Mouse (Mus musculus): ENCODE measurements at regions not wholly inside any gene's neighbourhood (a gene's known extent, or its start where the extent isn't known, plus 50 kb on each side); places are given as distances from the start of the nearest gene placed in this dataset.

DNA sequence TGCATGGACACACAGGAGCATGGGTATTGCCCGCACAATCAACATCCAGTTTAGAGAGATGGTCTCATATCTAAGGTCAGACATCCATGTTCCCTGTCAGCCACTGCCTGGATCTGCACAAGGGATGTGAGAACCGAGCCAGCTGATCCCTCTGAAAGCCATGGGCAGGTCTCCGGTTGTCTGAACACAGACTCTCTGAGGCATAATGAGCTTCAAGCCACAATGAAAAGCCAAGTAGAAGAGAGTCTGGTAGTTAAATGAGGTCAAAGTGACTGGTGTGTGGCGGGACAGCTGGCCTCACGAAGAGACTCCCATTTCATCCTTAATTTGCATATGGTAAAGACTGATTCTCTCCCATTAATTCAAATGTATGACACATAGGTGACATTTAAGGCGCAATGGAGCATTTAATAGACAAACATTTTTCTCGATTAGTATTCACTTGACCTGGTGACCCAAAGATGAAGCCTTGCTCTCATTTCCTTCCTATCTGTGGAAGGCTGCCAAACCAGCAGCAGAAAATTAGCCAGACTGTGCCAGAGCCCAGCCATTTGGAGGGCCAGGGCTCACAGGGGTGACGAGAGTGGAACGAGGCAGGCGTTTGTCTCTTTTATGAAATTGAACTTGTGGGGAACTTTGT, 132.2 kb downstream of the Rpl14 start:
- no peak for ATAC-seq
- Histone ChIP-seq H3K4me2 (ENCODE audit: low read depth) (no peak overlapping the region), H3K27me3 (ENCODE audit: insufficient read depth, low read length) (no peaks in the 10 kb centered on the region), H3K9ac (no peak overlapping the region), H3K36me3 (ENCODE audit: insufficient read depth) (no peaks in the 10 kb centered on the region), H3K9me3 (ENCODE audit: low read length) (no peaks in the 10 kb centered on the region), H3K4me1 (ENCODE audit: insufficient read depth) (0 out of 2 replicates have a peak, but pooled peaks cover 4% of the 10 kb centered on the region), H3K27ac (ENCODE audit: low read depth, low read length) (no peak overlapping the region), H3K4me3 (ENCODE audit: low read depth, low read length) (no peak overlapping the region)
- no peak for DNase-seq
- no peak for TF ChIP-seq CTCF (IDR thresholded peaks at IDR 0.05; ENCODE audit: low read depth)
- 33% methylated on average over 10 of the region's 10 CpGs for WGBS

DNA sequence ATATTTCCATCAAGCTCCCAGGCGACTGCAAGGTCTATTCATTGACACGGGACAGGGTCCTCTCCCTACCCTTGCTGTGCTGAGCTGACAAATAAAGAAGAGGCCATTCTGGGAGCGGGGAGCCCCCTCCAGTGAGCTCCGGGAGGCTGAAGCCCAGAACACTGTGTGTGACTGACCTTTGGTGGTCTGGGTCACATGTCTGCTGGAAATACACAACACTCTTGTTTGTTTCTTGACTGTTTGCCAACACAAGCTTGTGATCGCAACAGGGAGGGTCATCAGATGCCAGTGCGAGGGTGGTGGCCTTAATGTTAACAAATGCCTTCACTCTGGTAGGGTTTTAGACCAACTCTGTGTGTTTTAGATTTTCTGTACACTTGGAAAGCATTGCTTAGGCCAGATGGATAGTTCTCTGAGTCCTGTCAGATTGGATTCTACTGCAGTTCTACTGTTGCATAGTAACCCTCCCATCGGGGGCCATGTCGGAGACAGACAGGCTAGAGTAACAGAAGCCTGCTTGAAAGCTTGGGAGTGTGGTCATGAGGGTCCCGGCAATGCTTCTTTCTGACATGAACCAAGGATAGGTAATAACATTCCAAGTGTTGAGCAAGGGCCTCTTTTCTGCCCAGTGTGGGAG, 135.4 kb downstream of the Rpl14 start:
- Histone ChIP-seq H3K4me2 (ENCODE audit: low read depth) (no peak overlapping the region), H3K27me3 (ENCODE audit: insufficient read depth, low read length) (no peaks in the 10 kb centered on the region), H3K27ac (ENCODE audit: low read depth, low read length) (no peak overlapping the region), H3K4me1 (ENCODE audit: insufficient read depth) (0 out of 2 replicates have a peak, but pooled peaks cover 4% of the 10 kb centered on the region), H3K36me3 (ENCODE audit: insufficient read depth) (no peaks in the 10 kb centered on the region), H3K9ac (no peak overlapping the region), H3K4me3 (ENCODE audit: low read depth, low read length) (no peak overlapping the region), H3K9me3 (ENCODE audit: low read length) (no peaks in the 10 kb centered on the region)
- 60% methylated on average over 9 of the region's 9 CpGs for WGBS
- peak; percentile 85 for ATAC-seq
- no peak for DNase-seq
- TF ChIP-seq CTCF (IDR thresholded peaks at IDR 0.05; ENCODE audit: low read depth): no peak

DNA sequence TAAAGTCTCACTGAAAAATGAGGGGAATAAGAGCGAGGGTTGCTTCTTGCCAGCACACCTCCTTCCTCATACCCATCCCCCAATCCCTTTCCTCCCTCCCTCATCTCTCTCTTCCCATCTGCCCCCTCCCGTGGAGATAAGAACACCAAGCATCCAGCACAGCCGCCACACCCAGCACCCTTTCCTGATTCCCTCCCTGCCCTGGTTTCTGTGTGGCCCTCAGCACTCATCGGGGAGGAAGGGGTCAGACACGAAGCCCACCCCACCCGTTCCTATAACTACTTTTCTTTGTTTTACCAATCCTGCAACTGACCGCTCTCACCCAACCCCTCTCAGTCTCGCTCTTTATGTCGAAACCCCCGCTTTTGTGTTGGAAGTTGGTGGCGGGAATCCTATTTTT, 137.3 kb downstream of the Rpl14 start:
- WGBS: 6% methylated on average over 11 of the region's 11 CpGs
- Histone ChIP-seq H3K4me2 (ENCODE audit: low read depth) (peak overlapping the region; percentile 37), H3K9me3 (ENCODE audit: low read length) (no peaks in the 10 kb centered on the region), H3K27ac (ENCODE audit: low read depth, low read length) (no peak overlapping the region), H3K9ac (0 out of 2 replicates have a peak overlapping the region, but pooled peaks have one; percentile 36), H3K27me3 (ENCODE audit: insufficient read depth, low read length) (no peaks in the 10 kb centered on the region), H3K4me1 (ENCODE audit: insufficient read depth) (0 out of 2 replicates have a peak, but pooled peaks cover 4% of the 10 kb centered on the region), H3K4me3 (ENCODE audit: low read depth, low read length) (peak overlapping the region; percentile 21; the same call in 1 of the 2 replicates), H3K36me3 (ENCODE audit: insufficient read depth) (no peaks in the 10 kb centered on the region)
- ATAC-seq: peak; percentile 20; the same call in 1 of the 2 replicates
- TF ChIP-seq CTCF (IDR thresholded peaks at IDR 0.05; ENCODE audit: low read depth): no peak
- DNase-seq: no peak

DNA sequence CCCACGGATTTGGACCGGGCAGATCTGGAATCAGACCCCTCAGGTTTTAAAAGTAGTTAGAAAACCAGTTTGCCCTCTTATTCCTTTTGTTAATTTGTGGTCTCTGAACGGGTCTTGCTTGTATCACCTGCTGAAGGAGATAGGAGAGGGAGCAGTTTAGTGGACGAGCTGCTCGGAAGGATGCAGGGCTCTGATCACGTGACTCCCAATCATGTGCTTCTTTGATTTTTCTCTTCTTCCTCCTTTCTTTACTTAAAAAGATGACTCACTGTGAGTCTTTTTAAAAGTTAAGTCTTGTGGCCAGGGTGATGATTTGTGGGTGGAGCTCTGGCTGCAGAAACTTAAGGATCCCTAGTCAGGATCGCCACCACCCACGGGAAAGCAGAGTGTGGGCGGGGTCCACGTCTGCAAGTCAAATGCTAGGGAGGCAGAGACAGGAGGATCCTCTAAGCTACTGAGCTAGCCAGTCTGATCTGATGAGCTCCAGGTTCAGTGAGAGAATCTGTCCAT, 138.0 kb downstream of the Rpl14 start:
- Histone ChIP-seq H3K4me1 (ENCODE audit: insufficient read depth) (0 out of 2 replicates have a peak, but pooled peaks cover 4% of the 10 kb centered on the region), H3K9me3 (ENCODE audit: low read length) (no peaks in the 10 kb centered on the region), H3K27ac (ENCODE audit: low read depth, low read length) (no peak overlapping the region), H3K4me2 (ENCODE audit: low read depth) (peak overlapping the region; percentile 37; the same call in 1 of the 2 replicates), H3K4me3 (ENCODE audit: low read depth, low read length) (no peak overlapping the region), H3K9ac (no peak overlapping the region), H3K36me3 (ENCODE audit: insufficient read depth) (no peaks in the 10 kb centered on the region), H3K27me3 (ENCODE audit: insufficient read depth, low read length) (no peaks in the 10 kb centered on the region)
- 62% methylated on average over 10 of the region's 10 CpGs for WGBS
- no peak for TF ChIP-seq CTCF (IDR thresholded peaks at IDR 0.05; ENCODE audit: low read depth)
- DNase-seq (no peak), ATAC-seq (no peak)

DNA sequence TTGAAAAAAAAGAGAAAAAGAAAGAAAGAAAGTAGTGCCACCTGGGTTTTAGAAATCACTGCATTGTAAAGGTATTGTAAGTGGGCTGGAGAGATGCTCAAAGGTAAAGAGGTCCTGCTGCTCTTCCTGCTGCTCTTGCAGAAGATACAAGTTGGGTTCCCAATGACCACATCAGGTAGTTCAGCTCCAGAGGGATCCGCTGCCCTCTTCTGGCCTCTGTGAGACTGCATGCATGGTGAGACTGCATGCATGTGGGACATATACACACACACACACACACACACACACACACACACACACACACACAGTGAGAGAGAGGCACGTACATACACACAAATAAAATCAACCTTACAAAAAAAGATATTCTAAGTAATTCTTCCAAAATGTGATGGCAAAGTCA, 141.7 kb downstream of the Rpl14 start:
- Histone ChIP-seq H3K4me2 (ENCODE audit: low read depth) (no peak overlapping the region), H3K27ac (ENCODE audit: low read depth, low read length) (no peak overlapping the region), H3K4me1 (ENCODE audit: insufficient read depth) (no peaks in the 10 kb centered on the region), H3K36me3 (ENCODE audit: insufficient read depth) (no peaks in the 10 kb centered on the region), H3K27me3 (ENCODE audit: insufficient read depth, low read length) (no peaks in the 10 kb centered on the region), H3K9ac (no peak overlapping the region), H3K4me3 (ENCODE audit: low read depth, low read length) (no peak overlapping the region), H3K9me3 (ENCODE audit: low read length) (no peaks in the 10 kb centered on the region)
- TF ChIP-seq CTCF (IDR thresholded peaks at IDR 0.05; ENCODE audit: low read depth): peak; percentile 23
- DNase-seq (no peak), ATAC-seq (no peak)
- WGBS: 93% methylated on average over 2 of the region's 2 CpGs

DNA sequence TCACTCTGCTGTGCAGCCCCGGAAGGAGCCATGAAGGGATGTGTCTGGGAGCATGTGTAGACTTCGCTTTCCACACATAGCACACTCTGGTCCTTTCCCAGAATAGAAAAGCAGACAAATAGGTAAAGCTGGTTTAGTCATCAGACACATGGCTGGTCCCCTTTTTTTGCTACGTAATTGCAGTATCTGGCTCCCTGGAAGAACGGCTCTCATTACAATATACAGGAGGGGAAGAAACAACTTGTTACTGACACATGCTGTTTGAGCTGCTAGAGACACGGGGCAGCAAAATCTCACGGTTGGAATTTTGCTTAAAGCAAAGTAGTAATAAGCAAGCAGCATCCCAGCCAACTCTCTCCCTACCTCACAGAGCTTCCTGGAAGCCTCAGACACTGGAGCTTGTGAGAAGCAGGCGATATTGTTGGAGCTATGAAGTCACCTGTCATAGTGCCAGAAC, 144.4 kb downstream of the Rpl14 start:
- Histone ChIP-seq H3K27ac (ENCODE audit: low read depth, low read length) (0 out of 2 replicates have a peak overlapping the region, but pooled peaks have one; percentile 15), H3K4me3 (ENCODE audit: low read depth, low read length) (no peak overlapping the region), H3K9ac (no peak overlapping the region), H3K4me2 (ENCODE audit: low read depth) (no peak overlapping the region), H3K4me1 (ENCODE audit: insufficient read depth) (no peaks in the 10 kb centered on the region), H3K9me3 (ENCODE audit: low read length) (no peaks in the 10 kb centered on the region), H3K36me3 (ENCODE audit: insufficient read depth) (no peaks in the 10 kb centered on the region), H3K27me3 (ENCODE audit: insufficient read depth, low read length) (no peaks in the 10 kb centered on the region)
- DNase-seq (no peak), ATAC-seq (no peak)
- 61% methylated on average over 7 of the region's 7 CpGs for WGBS
- TF ChIP-seq CTCF (IDR thresholded peaks at IDR 0.05; ENCODE audit: low read depth): no peak

DNA sequence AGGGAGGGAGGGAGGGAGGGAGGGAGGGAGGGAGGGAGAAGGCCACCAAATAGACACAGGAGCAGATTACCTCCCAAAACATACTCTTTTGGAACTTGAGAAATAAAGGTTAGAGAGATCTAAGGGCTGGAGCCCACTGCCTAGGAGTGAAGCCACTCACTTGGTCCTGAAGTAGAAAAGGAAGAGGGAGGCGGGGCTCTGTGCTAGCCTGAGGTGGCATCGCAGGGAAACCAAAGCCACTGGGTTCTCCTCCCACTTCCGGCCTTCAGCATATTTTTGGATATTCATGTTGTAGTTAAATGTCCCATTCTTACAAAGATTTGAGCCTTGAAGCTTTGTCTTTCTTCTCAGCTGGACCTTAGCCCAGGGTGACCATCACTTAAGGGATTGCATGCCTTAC, 147.6 kb downstream of the Rpl14 start:
- no peak overlapping the region for H3K9ac ChIP-seq
- no peak overlapping the region for H3K4me2 ChIP-seq (ENCODE audit: low read depth)
- H3K4me3 ChIP-seq (ENCODE audit: low read depth, low read length): no peak overlapping the region
- WGBS: 89% methylated on average over 3 of the region's 3 CpGs
- DNase-seq (no peak), ATAC-seq (no peak)
- H3K27ac ChIP-seq (ENCODE audit: low read depth, low read length): no peak overlapping the region
- no peaks in the 10 kb centered on the region for H3K36me3 ChIP-seq (ENCODE audit: insufficient read depth)
- TF ChIP-seq CTCF (IDR thresholded peaks at IDR 0.05; ENCODE audit: low read depth): no peak
- no peaks in the 10 kb centered on the region for H3K4me1 ChIP-seq (ENCODE audit: insufficient read depth)
- no peaks in the 10 kb centered on the region for H3K27me3 ChIP-seq (ENCODE audit: insufficient read depth, low read length)
- no peaks in the 10 kb centered on the region for H3K9me3 ChIP-seq (ENCODE audit: low read length)
